Mouse (Mus musculus): ENCODE data around the gene Efcab6. TPM values are rescaled to one million over a fixed set of nuclear protein-coding genes. Genes with fewer than 3 reads are reported as not detected.

Gene Efcab6
- polyA plus RNA-seq, 1 experiment = 11.0 TPM

- Histone ChIP-seq H3K27ac (ENCODE audit: insufficient read depth, low read length) (peak overlapping the region; percentile 76), H3K4me3 (ENCODE audit: insufficient read depth, low read length) (no peak overlapping the region), H3K4me1 (ENCODE audit: control insufficient read depth, insufficient read depth, low read length) (peaks cover 45% of the 10 kb centered on the region)
- TF ChIP-seq CTCF (IDR thresholded peaks at IDR 0.05; ENCODE audit: extremely low read depth, insufficient read depth, low read length) (no peak), POLR2A (IDR thresholded peaks at IDR 0.05; ENCODE audit: extremely low read depth, insufficient read depth, low read length) (no peak)
Observed at GRCm38 (mm10) chr15:83842915-83843789, 222.0 kb downstream of the Efcab6 start.

GRCm38 (mm10) chr15:83842419-83842818 is 222.8 kb downstream of the Efcab6 start:
- H3K4me3 ChIP-seq (ENCODE audit: insufficient read depth, low read length) = no peak overlapping the region
- H3K4me1 ChIP-seq (ENCODE audit: control insufficient read depth, insufficient read depth, low read length) = peaks cover 40% of the 10 kb centered on the region
- TF ChIP-seq POLR2A (IDR thresholded peaks at IDR 0.05; ENCODE audit: extremely low read depth, insufficient read depth, low read length) = no peak
- no peak for TF ChIP-seq CTCF (IDR thresholded peaks at IDR 0.05; ENCODE audit: extremely low read depth, insufficient read depth, low read length)
- peak overlapping the region; percentile 68 for H3K27ac ChIP-seq (ENCODE audit: insufficient read depth, low read length)

- peaks cover 33% of the 10 kb centered on the region for H3K4me1 ChIP-seq (ENCODE audit: control insufficient read depth, insufficient read depth, low read length)
Observed at GRCm38 (mm10) chr15:83840950-83841719, 224.0 kb downstream of the Efcab6 start.

GRCm38 (mm10) chr15:83832265-83832664 is 232.9 kb downstream of the Efcab6 start:
- Histone ChIP-seq H3K27ac (ENCODE audit: insufficient read depth, low read length) (no peak overlapping the region), H3K4me1 (ENCODE audit: control insufficient read depth, insufficient read depth, low read length) (peaks cover 6% of the 10 kb centered on the region), H3K4me3 (ENCODE audit: insufficient read depth, low read length) (no peak overlapping the region)
- TF ChIP-seq POLR2A (IDR thresholded peaks at IDR 0.05; ENCODE audit: extremely low read depth, insufficient read depth, low read length) (no peak), CTCF (IDR thresholded peaks at IDR 0.05; ENCODE audit: extremely low read depth, insufficient read depth, low read length) (no peak)

More at GRCm38 (mm10) chr15:83840950-83841719, 224.0 kb downstream of the Efcab6 start:
- H3K27ac ChIP-seq (ENCODE audit: insufficient read depth, low read length) = peak overlapping the region; percentile 68; the same call in 1 of the 2 replicates
- H3K4me3 ChIP-seq (ENCODE audit: insufficient read depth, low read length) = no peak overlapping the region
- TF ChIP-seq CTCF (IDR thresholded peaks at IDR 0.05; ENCODE audit: extremely low read depth, insufficient read depth, low read length) (no peak), POLR2A (IDR thresholded peaks at IDR 0.05; ENCODE audit: extremely low read depth, insufficient read depth, low read length) (no peak)

DNA sequence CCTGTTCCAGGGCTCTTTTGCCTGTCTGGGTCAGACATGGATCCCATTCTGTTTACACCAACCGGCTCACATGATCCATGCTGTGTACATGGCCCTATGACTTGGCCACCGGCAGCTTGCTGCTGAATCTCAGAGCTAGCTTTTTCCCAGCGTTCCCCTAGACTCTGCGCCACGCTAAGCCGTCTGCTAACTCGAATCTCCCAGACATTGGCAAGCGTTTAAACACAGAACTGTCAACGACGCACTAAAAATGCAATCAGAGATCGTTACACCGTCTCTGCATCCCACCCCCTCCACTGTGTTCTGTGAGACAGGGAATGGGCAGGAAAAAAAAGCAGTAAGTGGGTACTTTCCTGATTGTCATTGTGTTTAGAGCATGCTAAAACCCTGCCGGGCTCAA is 236.0 kb downstream of the Efcab6 start:
- Histone ChIP-seq H3K27ac (ENCODE audit: insufficient read depth, low read length) (no peak overlapping the region), H3K4me1 (ENCODE audit: control insufficient read depth, insufficient read depth, low read length) (peaks cover 6% of the 10 kb centered on the region), H3K4me3 (ENCODE audit: insufficient read depth, low read length) (no peak overlapping the region)
- TF ChIP-seq CTCF (IDR thresholded peaks at IDR 0.05; ENCODE audit: extremely low read depth, insufficient read depth, low read length) (no peak), POLR2A (IDR thresholded peaks at IDR 0.05; ENCODE audit: extremely low read depth, insufficient read depth, low read length) (no peak; the same call in 1 of the 2 replicates)

- no peak for TF ChIP-seq POLR2A (IDR thresholded peaks at IDR 0.05; ENCODE audit: extremely low read depth, insufficient read depth, low read length)
- TF ChIP-seq CTCF (IDR thresholded peaks at IDR 0.05; ENCODE audit: extremely low read depth, insufficient read depth, low read length) = no peak
- Histone ChIP-seq H3K4me3 (ENCODE audit: insufficient read depth, low read length) (no peak overlapping the region), H3K4me1 (ENCODE audit: control insufficient read depth, insufficient read depth, low read length) (peaks cover 6% of the 10 kb centered on the region), H3K27ac (ENCODE audit: insufficient read depth, low read length) (no peak overlapping the region)
Observed at GRCm38 (mm10) chr15:83828011-83828410, 237.2 kb downstream of the Efcab6 start.

Other genes with a start within 250 kb of the Efcab6 start
- gene Sult4a1, start 40.4 kb upstream of the Efcab6 start, polyA plus RNA-seq (2012; rRNA removed) = 440 and 441 TPM in 2 replicates
- not detected in 2 replicates for gene Pnpla5, start 57.8 kb upstream of the Efcab6 start, polyA plus RNA-seq (2012; rRNA removed)
- gene Pnpla3, start 102.5 kb upstream of the Efcab6 start, polyA plus RNA-seq (2012; rRNA removed) = 20.4 and 26.2 TPM in 2 replicates
- gene Samm50, start 126.9 kb upstream of the Efcab6 start, polyA plus RNA-seq (2012; rRNA removed) = 43.5 and 47.7 TPM in 2 replicates
- 12.1 and 13.8 TPM in 2 replicates for gene Parvb, start 166.7 kb upstream of the Efcab6 start, polyA plus RNA-seq (2012; rRNA removed)